Mouse (Mus musculus) testis, adult 2 months (tissue): ENCODE measurements at regions not wholly inside any gene's neighbourhood (a gene's known extent, or its start where the extent isn't known, plus 50 kb on each side); places are given as distances from the start of the nearest gene placed in this dataset.

Source experiments
- CTCF ChIP-seq: fragments of 200-500 bp; IDR thresholded peaks from 2 replicates; pipeline ENCODE4 v1.5.1; 2012; ENCODE audit warnings: low read depth, mild to moderate bottlenecking, inconsistent platforms, low read length, moderate library complexity; ENCODE audit not compliant: control insufficient read depth, insufficient read depth, insufficient replicate concordance
- POLR2A ChIP-seq: fragments of 200-500 bp; IDR thresholded peaks from 2 replicates; pipeline ENCODE4 v1.6.1; 2012; ENCODE audit warnings: low read depth, mild to moderate bottlenecking, inconsistent platforms, low read length, moderate library complexity; ENCODE audit not compliant: control insufficient read depth

DNA sequence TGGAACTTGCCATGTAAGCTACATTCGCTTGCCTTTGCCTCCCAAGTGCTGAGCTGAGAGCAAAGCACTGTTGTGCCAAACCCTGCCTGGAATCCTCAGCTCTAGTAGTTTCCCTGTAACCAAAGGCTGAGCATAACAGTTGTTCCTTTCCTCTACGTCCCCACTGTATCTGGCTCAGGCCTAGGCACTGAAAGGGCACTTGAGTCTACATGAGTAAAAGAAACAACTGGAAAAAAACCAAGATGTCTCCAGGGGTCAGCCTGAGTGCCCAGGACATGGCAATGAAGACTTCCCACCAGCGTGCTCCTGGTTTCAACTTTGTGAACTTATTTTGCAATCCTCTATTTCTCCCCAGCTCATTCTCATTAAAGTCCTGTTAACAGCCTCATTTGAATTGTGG lies 150.5 kb upstream of the Bcl6 start:
- no peak for TF ChIP-seq POLR2A
- no peak for TF ChIP-seq CTCF
